Mouse (Mus musculus) heart, embryonic 14.5 days (tissue): Measurements from ENCODE around the gene Clca1. TPM values are rescaled to one million over a fixed set of nuclear protein-coding genes. Genes with fewer than 3 reads are reported as not detected.

ENCODE experiments used
- ATAC-seq: fragments of 200-750 bp; cut with Nextera tagmentation; 2 replicates; pipeline ENCODE4 v1.8.0; 2017; ENCODE audit warnings: low read depth, moderate TSS enrichment; ENCODE audit not compliant: insufficient number of reproducible peaks, insufficient read depth, low FRiP score
- H3K27ac ChIP-seq, 2 experiments: fragments of 200-500 bp in 1 of 2; fragments of 300-500 bp in 1 of 2; sonication (generic) in 1 of 2; replicated peaks in 1 of 2; 2 replicates each; pipeline ENCODE4 v1.5.1; 2012 to 2014; ENCODE audit warnings: low read depth in 2 of 2, low read length in 2 of 2, control low read depth in 1 of 2, mild to moderate bottlenecking in 1 of 2, mixed read lengths in 1 of 2; ENCODE audit not compliant: control insufficient read depth in 1 of 2, insufficient read depth in 1 of 2
- H3K27me3 ChIP-seq: fragments of 300-500 bp; sonication (generic); 2 replicates; pipeline ENCODE4 v1.6.1; 2014; ENCODE audit warnings: mild to moderate bottlenecking, low read length, control low read depth; ENCODE audit not compliant: control insufficient read depth, insufficient read depth
- H3K36me3 ChIP-seq: fragments of 300-500 bp; sonication (generic); 2 replicates; pipeline ENCODE4 v1.6.1; 2014; ENCODE audit warnings: mild to moderate bottlenecking, control low read depth, low read length, mixed read lengths; ENCODE audit not compliant: control insufficient read depth, insufficient read depth
- H3K4me1 ChIP-seq, 2 experiments: fragments of 200-500 bp in 1 of 2; fragments of 300-500 bp in 1 of 2; sonication (generic) in 1 of 2; 2 replicates each; pipeline ENCODE4 v1.6.1; 2012 to 2014; ENCODE audit warnings: low read length in 2 of 2, control low read depth in 1 of 2, mixed read lengths in 1 of 2; ENCODE audit not compliant: control insufficient read depth in 2 of 2, insufficient read depth in 2 of 2
- H3K4me2 ChIP-seq: fragments of 300-500 bp; sonication (generic); 2 replicates; pipeline ENCODE4 v1.6.1; 2014; ENCODE audit warnings: mild to moderate bottlenecking, low read length
- H3K4me3 ChIP-seq, 2 experiments: fragments of 200-500 bp in 1 of 2; fragments of 300-500 bp in 1 of 2; sonication (generic) in 1 of 2; 2 replicates each; pipeline ENCODE4 v1.5.1; 2012 to 2014; ENCODE audit warnings: low read length in 2 of 2, mild to moderate bottlenecking in 2 of 2, control low read depth in 1 of 2, low read depth in 1 of 2, moderate library complexity in 1 of 2; ENCODE audit not compliant: control insufficient read depth in 1 of 2, insufficient read depth in 1 of 2
- H3K9ac ChIP-seq: fragments of 300-500 bp; sonication (generic); 2 replicates; pipeline ENCODE4 v1.6.1; 2014; ENCODE audit warnings: mild to moderate bottlenecking, low read length
- H3K9me3 ChIP-seq: fragments of 300-500 bp; sonication (generic); 2 replicates; pipeline ENCODE4 v1.6.1; 2016; ENCODE audit warnings: low read length, control low read depth; ENCODE audit not compliant: control insufficient read depth
- WGBS: fragments of 180-500 bp; shearing (Covaris S2); extraction: QIAGEN DNeasy Blood & Tissue Kit; methylation state at CpG from one replicate; pipeline ENCODE4 v1.1.7; 2014; 5-methylcytosine and 5-hydroxymethylcytosine counted together
- polyA plus RNA-seq: library from polyadenylated mRNA; unstranded; fragments of >200 nt; fragmentation: Nextera tagmentation; extraction: Ambion mirVana; gene quantifications from 2 replicates; pipeline ENCODE4 v1.2.1, GENCODE M21; 2014

Gene Clca1
- polyA plus RNA-seq, 1 experiment from 2014 or later: 0.08 TPM

DNA sequence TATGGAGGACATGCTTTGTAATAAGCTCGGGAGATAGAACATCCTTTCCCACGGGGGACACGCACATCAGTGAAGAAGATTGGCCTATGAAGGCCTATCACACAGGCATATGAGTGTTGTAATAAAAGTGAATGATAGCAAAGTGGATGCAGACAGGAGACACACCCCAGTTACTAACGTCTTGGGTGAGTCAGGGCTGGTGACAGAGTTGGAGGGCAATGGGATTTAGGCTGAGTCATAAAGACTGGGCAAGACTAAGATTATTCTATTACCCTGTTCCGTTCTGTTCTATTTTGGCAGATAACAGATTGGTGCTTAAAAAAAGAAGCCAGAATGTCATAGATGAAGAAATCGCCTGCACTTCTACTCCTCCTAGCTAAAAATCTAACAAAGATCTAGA, 52.0 kb downstream of the Clca1 start:
- WGBS: 67% methylated on average over 6 of the region's 6 CpGs
- no peak for ATAC-seq
- H3K36me3 ChIP-seq: no peaks in the 10 kb centered on the region
- no peaks in the 10 kb centered on the region for H3K27me3 ChIP-seq
- H3K4me3 ChIP-seq: no peak overlapping the region
- no peak overlapping the region for H3K27ac ChIP-seq
- no peak overlapping the region for H3K4me2 ChIP-seq
- no peaks in the 10 kb centered on the region for H3K4me1 ChIP-seq
- H3K9ac ChIP-seq: no peak overlapping the region
- no peaks in the 10 kb centered on the region for H3K9me3 ChIP-seq

DNA sequence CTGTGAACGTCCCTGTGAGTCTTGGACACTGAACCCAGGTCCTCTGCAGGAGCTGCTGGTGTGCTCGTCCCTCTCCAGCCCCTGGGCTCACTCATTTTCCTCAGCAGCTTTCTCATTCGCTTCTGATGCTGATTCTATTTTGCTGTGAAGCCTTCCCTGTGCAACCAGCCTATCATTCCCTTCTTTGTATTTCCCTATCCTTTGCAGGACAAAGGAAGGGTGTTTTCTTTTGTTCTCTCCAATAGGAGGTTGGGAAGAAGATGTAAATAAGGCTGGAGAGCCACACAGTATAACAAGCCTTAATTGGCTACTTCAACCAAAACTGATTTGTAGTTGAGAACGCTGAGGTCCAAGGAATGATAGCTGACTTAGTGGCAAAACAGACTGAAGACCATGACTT, 54.9 kb downstream of the Clca1 start:
- Histone ChIP-seq H3K27me3 (no peaks in the 10 kb centered on the region), H3K9ac (no peak overlapping the region), H3K9me3 (no peaks in the 10 kb centered on the region)

GRCm38 (mm10) chr3:144976091-144976490, 56.5 kb downstream of the Clca1 start:
- no peak for ATAC-seq
- no peak overlapping the region for H3K9ac ChIP-seq
- 32% methylated on average over 1 of the region's 1 CpGs for WGBS

More for the DNA sequence above, 54.9 kb downstream of the Clca1 start:
- Histone ChIP-seq H3K27ac (no peak overlapping the region), H3K36me3 (no peaks in the 10 kb centered on the region), H3K4me1 (no peaks in the 10 kb centered on the region), H3K4me3 (no peak overlapping the region), H3K4me2 (no peak overlapping the region)
- WGBS: 55% methylated on average over 4 of the region's 4 CpGs
- no peak for ATAC-seq

DNA sequence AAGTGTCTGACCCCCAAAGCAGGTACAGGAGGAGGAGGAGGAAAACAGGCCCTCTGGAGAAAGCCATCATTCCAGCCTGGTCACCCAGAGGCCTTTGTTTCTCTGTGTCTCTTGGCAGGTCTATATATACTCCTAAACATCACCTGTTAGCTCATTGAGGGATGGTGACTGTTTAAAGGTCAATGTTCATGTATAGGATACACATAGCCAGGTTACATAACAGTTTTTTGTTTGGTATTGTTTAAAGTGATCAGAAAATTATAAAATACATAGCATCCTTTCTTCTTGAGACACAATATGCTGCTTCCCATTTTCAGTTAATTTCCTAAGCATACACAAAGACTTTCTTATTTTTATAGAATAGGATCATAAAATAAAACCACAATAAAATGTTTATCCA, 57.6 kb downstream of the Clca1 start, which contains the start of gene Clca4a:
Clca4a (minus strand) TSS at position 101 of the 400 bp plus-strand sequence.
- Histone ChIP-seq H3K9ac (no peak within 1 kb of the TSS), H3K4me1 (no peaks in the 10 kb centered on the region), H3K4me2 (no peak within 1 kb of the TSS), H3K9me3 (no peaks in the 10 kb centered on the region), H3K36me3 (no peaks in the 10 kb centered on the region), H3K27me3 (no peaks in the 10 kb centered on the region), H3K27ac (no peak within 1 kb of the TSS), H3K4me3 (no peak within 1 kb of the TSS)
- no peak for ATAC-seq

More at GRCm38 (mm10) chr3:144976091-144976490, 56.5 kb downstream of the Clca1 start:
- no peaks in the 10 kb centered on the region for H3K4me1 ChIP-seq
- H3K36me3 ChIP-seq: no peaks in the 10 kb centered on the region
- no peak overlapping the region for H3K27ac ChIP-seq
- no peaks in the 10 kb centered on the region for H3K9me3 ChIP-seq
- no peak overlapping the region for H3K4me3 ChIP-seq
- no peaks in the 10 kb centered on the region for H3K27me3 ChIP-seq
- no peak overlapping the region for H3K4me2 ChIP-seq

GRCm38 (mm10) chr3:144971553-144972270, 60.9 kb downstream of the Clca1 start:
- no peak overlapping the region for H3K9ac ChIP-seq
- H3K9me3 ChIP-seq: no peaks in the 10 kb centered on the region
- H3K4me2 ChIP-seq: no peak overlapping the region
- no peak for ATAC-seq
- no peaks in the 10 kb centered on the region for H3K4me1 ChIP-seq
- 59% methylated on average over 9 of the region's 9 CpGs for WGBS
- H3K27me3 ChIP-seq: no peaks in the 10 kb centered on the region
- H3K27ac ChIP-seq: no peak overlapping the region
- H3K36me3 ChIP-seq: no peaks in the 10 kb centered on the region
- H3K4me3 ChIP-seq: no peak overlapping the region

DNA sequence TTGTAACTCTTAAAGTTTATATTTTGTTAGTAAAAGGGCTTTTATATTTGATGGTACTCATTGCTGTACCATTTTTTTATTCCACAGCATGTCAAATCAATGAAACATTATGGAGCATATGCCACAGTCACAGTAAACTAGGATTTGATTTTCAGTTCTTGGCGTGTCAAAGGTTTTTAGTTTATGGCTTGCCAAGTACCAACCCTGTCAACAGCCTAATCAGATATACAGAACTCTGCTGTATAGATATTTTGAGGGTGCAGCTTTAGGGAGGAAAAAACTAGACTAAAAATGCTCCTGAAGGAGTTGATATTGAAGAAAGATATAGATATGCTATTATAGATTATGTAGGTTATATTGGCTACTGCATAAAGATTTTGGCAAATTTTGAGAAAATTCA, 62.8 kb downstream of the Clca1 start:
- 76% methylated on average over 1 of the region's 1 CpGs for WGBS
- Histone ChIP-seq H3K9ac (no peak overlapping the region), H3K4me3 (no peak overlapping the region), H3K27me3 (no peaks in the 10 kb centered on the region), H3K27ac (no peak overlapping the region), H3K4me2 (no peak overlapping the region), H3K36me3 (no peaks in the 10 kb centered on the region), H3K4me1 (no peaks in the 10 kb centered on the region), H3K9me3 (no peaks in the 10 kb centered on the region)
- ATAC-seq: no peak

DNA sequence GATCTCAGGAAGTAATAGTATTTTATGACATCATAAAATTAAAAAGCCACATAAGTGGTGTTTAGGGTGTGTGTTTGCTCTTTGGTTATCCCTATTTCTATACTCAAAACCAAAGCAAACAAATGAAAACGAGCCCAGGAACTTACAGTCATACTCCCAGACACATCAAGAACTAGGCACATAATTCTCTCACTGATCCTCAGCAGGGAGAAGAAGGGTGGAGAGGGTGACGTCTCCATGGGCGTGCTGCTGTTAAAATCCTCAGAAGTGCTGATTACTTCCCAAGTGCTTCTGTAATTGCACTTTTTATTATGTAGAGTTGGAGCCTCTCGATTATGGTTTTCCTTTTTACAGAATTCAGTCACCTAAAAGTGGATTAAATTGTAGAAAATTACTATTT, 66.5 kb downstream of the Clca1 start:
- H3K27me3 ChIP-seq: no peaks in the 10 kb centered on the region
- H3K9me3 ChIP-seq: no peaks in the 10 kb centered on the region
- H3K9ac ChIP-seq: no peak overlapping the region
- 51% methylated on average over 4 of the region's 4 CpGs for WGBS
- no peak overlapping the region for H3K4me2 ChIP-seq
- no peaks in the 10 kb centered on the region for H3K4me1 ChIP-seq
- H3K36me3 ChIP-seq: no peaks in the 10 kb centered on the region
- H3K27ac ChIP-seq: no peak overlapping the region
- ATAC-seq: no peak
- no peak overlapping the region for H3K4me3 ChIP-seq
